Mouse (Mus musculus) forebrain, embryonic 16.5 days (tissue): ENCODE results near the gene Cbx3. TPM values are rescaled to one million over a fixed set of nuclear protein-coding genes. Genes with fewer than 3 reads are reported as not detected.
"Not testable (repeated sequence)": the region's sequence is repeated elsewhere in the genome, so short reads cannot be mapped to it uniquely, and the experiment has no call there.

ENCODE experiments used
- ATAC-seq: fragments of 200-750 bp; cut with Nextera tagmentation; 2 replicates; pipeline ENCODE4 v1.8.0; 2017; ENCODE audit warnings: mild to moderate bottlenecking, moderate library complexity
- H3K27ac ChIP-seq: fragments of 300-500 bp; sonication (generic); 2 replicates; pipeline ENCODE4 v1.5.1; 2014; ENCODE audit warnings: low read length, control low read depth
- H3K27me3 ChIP-seq: fragments of 300-500 bp; sonication (generic); replicated peaks from 2 replicates; pipeline ENCODE4 v1.6.1; 2014; ENCODE audit warnings: low read length; ENCODE audit not compliant: control insufficient read depth, insufficient read depth
- H3K36me3 ChIP-seq: fragments of 300-500 bp; sonication (generic); 2 replicates; pipeline ENCODE4 v1.6.1; 2014; ENCODE audit not compliant: control insufficient read depth, insufficient read depth
- H3K4me1 ChIP-seq: fragments of 300-500 bp; sonication (generic); replicated peaks from 2 replicates; pipeline ENCODE4 v1.6.1; 2014; ENCODE audit warnings: low read length; ENCODE audit not compliant: control insufficient read depth, insufficient read depth
- H3K4me2 ChIP-seq: fragments of 300-500 bp; sonication (generic); 2 replicates; pipeline ENCODE4 v1.6.1; 2014; ENCODE audit warnings: mild to moderate bottlenecking, low read length, control low read depth
- H3K4me3 ChIP-seq: fragments of 300-500 bp; sonication (generic); replicated peaks from 2 replicates; pipeline ENCODE4 v1.5.1; 2014; ENCODE audit warnings: mild to moderate bottlenecking, low read length, control low read depth
- H3K9ac ChIP-seq: fragments of 300-500 bp; sonication (generic); replicated peaks from 2 replicates; pipeline ENCODE4 v1.6.1; 2014; ENCODE audit warnings: low read depth, low read length, control low read depth
- H3K9me3 ChIP-seq: fragments of 300-500 bp; sonication (generic); 2 replicates; pipeline ENCODE4 v1.6.1; 2016; ENCODE audit warnings: low read length; ENCODE audit not compliant: control insufficient read depth
- WGBS: fragments of 180-500 bp; shearing (Covaris S2); extraction: QIAGEN DNeasy Blood & Tissue Kit; methylation state at CpG from one replicate; pipeline ENCODE4 v1.1.7; 2014; 5-methylcytosine and 5-hydroxymethylcytosine counted together
- polyA plus RNA-seq: library from polyadenylated mRNA; unstranded; fragments of >200 nt; fragmentation: Nextera tagmentation; extraction: Ambion mirVana; gene quantifications from 2 replicates; pipeline ENCODE4 v1.2.1, GENCODE M21; 2015

Gene Cbx3
- polyA plus RNA-seq, 1 experiment from 2014 or later: 537 TPM

DNA sequence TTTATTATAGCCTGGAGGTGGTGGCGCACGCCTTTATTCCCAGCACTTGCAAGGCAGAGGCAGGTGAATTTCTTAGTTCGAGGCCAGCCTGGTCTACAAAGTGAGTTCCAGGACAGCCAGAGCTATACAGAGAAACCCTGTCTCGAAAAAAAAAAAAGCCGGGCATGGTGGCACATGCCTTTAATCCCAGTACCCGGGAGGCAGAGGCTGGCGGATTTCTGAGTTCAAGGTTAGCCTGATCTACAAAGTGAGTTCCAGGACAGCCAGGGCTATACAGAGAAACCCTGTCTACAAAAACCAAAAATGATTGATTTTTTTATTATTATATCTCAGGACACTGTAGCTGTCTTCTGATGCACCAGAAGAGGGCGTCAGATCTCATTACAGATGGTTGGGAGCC is 14.4 kb downstream of the Cbx3 start:
- not testable (repeated sequence) for H3K4me3 ChIP-seq, H3K27me3 ChIP-seq, H3K27ac ChIP-seq, H3K9me3 ChIP-seq, ATAC-seq, H3K4me2 ChIP-seq, H3K4me1 ChIP-seq, H3K9ac ChIP-seq
- 89% methylated on average over 8 of the region's 8 CpGs for WGBS
- peaks cover 29% of the 10 kb centered on the region for H3K36me3 ChIP-seq

DNA sequence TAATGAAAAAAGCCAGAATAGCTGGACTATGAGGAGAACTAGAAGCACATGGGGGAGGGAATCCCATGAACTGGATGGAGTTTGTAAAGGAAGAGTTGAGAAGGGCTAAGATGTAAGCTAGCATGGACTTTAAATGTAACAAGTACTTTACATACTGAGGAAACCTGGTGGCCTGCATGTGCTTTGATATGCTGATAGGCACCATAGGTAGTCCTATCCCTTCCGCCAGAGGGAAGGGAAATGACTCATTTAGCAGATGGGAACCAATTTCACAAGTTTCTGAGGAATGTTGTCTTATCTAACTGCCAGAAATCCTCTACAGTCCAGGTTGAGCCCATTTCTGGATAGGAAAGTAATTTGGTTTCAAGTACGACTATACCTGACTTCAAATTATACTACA is 15.5 kb downstream of the Cbx3 start:
- Histone ChIP-seq H3K4me2 (no peak overlapping the region), H3K27ac (no peak overlapping the region), H3K4me3 (no peak overlapping the region), H3K9me3 (no peaks in the 10 kb centered on the region), H3K9ac (no peak overlapping the region), H3K4me1 (0 out of 2 replicates have a peak, but pooled peaks cover 2% of the 10 kb centered on the region), H3K36me3 (peaks cover 19% of the 10 kb centered on the region), H3K27me3 (no peaks in the 10 kb centered on the region)
- ATAC-seq: no peak
- WGBS: 68% methylated on average over 2 of the region's 2 CpGs

DNA sequence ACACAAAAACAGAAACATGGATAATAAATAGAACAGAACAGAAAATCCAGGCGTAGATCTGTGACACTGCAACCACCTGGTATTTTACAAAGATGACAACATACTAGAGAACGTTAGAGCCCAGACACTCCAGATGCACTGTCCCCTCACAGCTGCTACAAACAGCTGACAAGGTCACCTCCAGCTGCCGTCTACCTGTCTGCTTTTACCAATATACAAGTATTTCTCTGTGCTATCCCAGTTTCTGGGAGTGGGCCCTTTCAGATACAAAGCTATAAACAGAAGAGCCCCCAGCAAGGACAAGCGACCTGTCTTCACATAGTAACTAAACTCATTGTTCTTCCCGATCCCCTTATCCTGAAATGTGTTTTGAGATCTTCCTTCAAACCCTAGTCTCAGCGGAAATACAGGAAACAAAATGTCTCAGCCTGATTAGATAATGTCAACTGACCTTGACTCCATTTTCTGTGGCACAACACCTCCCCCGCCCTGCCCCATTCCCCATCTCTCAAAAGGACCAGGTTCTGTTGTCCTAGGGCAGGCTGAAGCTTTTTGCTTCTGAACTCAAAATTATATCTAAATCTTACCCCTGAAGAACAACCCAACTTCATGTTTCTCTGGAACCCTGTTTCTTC is 16.0 kb downstream of the Cbx3 start:
- no peak overlapping the region for H3K27ac ChIP-seq
- H3K9me3 ChIP-seq: no peaks in the 10 kb centered on the region
- no peak overlapping the region for H3K9ac ChIP-seq
- 74% methylated on average over 7 of the region's 7 CpGs for WGBS
- H3K27me3 ChIP-seq: no peaks in the 10 kb centered on the region
- H3K36me3 ChIP-seq: peaks cover 15% of the 10 kb centered on the region
- no peak overlapping the region for H3K4me3 ChIP-seq
- no peak for ATAC-seq
- no peaks in the 10 kb centered on the region for H3K4me1 ChIP-seq
- H3K4me2 ChIP-seq: no peak overlapping the region

DNA sequence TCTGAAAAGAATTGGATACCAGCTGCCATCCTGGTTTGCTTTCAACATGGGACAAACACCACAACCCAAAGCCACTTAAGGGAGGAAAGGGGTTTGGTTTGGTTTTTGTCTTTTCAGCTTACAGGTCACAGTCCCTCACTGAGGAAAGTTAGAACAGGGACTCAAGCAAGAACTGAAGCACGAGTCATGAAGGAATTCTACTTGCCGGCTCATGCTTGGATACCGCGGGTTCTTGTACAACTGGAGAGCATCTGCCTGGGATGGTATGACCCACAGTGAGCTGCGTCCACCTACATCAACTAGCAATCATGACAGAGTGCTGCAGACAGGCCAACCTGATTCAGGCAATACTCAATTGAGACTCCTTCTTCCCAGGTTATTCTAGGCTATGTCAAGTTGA is 16.6 kb downstream of the Cbx3 start:
- Histone ChIP-seq H3K36me3 (peaks cover 10% of the 10 kb centered on the region), H3K4me2 (no peak overlapping the region), H3K9me3 (no peaks in the 10 kb centered on the region), H3K9ac (no peak overlapping the region), H3K4me1 (no peaks in the 10 kb centered on the region), H3K27me3 (no peaks in the 10 kb centered on the region), H3K4me3 (no peak overlapping the region), H3K27ac (no peak overlapping the region)
- 95% methylated on average over 5 of the region's 5 CpGs for WGBS
- no peak for ATAC-seq

DNA sequence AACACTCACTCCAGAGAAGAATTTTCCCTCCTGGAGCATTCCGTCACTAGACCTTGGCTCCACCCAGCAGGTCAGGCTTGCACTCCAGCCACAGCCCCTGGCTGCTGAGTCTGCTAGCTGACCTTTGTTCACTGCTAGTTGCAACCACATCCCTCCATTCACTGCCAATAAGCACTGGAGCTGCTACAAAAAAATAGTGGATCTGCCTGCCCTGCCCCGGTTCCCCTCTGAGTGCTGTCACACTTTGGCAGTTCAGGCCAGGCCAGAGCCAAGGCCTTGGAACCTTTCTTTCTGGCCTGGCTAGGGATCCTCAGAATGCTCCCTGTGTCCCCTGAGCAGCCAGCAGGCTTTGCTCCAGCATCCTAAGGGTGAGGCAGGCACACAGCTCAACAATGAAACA is 19.6 kb downstream of the Cbx3 start:
- Histone ChIP-seq H3K4me1 (no peaks in the 10 kb centered on the region), H3K36me3 (no peaks in the 10 kb centered on the region), H3K4me2 (no peak overlapping the region), H3K27ac (no peak overlapping the region), H3K9me3 (no peaks in the 10 kb centered on the region), H3K4me3 (no peak overlapping the region), H3K9ac (no peak overlapping the region), H3K27me3 (no peaks in the 10 kb centered on the region)
- ATAC-seq: no peak
- WGBS: 61% methylated on average over 2 of the region's 2 CpGs

DNA sequence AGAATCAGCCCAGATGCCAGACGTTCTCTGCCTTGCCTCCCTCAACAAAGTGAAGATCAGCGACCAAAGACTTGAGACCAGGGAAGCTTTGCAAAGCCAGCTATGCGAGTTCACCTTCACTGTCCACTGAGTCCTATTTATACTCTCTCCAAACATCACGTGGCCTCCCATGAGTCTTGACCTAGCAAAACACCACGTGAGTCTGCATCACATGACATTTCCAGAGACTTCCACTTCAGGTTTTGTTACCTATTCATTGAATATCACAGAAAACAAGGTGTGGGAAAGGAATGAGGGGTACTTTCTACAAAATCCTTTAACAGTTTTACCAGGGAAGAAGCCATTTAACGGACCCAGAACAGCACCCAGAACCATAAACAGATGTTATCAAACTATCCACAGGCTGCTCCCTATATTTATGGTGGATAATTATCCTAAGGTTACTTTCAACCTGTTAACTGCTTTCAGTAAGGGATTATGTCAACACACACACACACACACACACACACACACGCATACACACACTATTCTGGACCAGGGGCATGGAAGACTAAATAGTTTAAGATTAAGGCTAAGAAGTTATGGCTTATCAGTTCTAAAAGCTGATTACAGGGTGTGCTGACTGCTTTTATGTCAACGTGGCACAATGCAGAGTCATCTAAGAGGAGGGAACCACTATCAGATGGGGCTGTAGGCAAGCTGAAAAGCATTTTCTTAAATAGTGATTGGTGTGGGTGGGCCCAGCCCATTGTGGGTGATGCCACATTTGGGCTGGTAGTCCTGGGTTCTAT is 27.4 kb downstream of the Cbx3 start:
- H3K4me1 ChIP-seq: no peaks in the 10 kb centered on the region
- no peaks in the 10 kb centered on the region for H3K27me3 ChIP-seq
- H3K27ac ChIP-seq: no peak overlapping the region
- no peak for ATAC-seq
- no peaks in the 10 kb centered on the region for H3K9me3 ChIP-seq
- H3K4me2 ChIP-seq: no peak overlapping the region
- 76% methylated on average over 8 of the region's 8 CpGs for WGBS
- no peak overlapping the region for H3K9ac ChIP-seq
- H3K4me3 ChIP-seq: no peak overlapping the region
- no peaks in the 10 kb centered on the region for H3K36me3 ChIP-seq

DNA sequence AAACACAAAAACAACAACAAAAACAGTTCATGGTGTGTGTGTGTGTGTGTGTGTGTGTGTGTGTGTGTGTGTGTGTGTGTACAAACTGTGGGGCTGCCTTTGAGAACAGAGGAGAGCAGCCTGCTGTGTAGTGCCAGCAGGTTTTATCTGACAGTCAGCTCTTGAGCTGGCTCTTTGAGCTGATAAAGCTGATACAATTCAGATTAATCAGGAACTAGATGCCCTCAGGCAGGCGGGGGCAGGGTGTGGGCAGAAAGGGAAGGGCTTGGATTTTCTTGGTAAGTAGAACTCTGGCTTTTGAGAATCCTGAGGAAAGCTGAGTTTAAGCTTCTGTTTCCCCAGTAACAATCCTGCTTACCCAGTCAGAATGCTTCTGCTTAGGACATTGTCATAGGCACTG is 35.5 kb downstream of the Cbx3 start:
- no peak for ATAC-seq

DNA sequence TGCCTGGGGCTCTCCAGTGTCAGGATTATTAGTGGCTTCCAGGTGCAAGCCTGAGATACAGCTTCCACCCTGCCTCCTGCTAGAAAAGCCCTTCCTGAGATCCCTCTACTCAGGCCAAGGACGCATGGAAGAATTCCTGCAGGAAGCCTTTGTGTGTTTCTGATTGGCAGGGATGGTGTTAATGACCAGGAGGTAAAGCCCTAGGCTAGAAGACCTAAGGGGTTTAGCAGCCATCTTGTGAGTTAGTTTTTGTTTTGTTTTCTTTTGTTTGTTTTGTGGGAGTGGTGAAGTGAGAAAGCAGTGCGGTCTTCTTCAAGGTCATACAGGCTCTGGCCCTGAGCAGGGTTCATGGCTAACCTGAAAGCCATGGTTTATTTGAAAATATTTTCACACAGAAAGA is 37.4 kb downstream of the Cbx3 start:
- H3K4me1 ChIP-seq: peaks cover 5% of the 10 kb centered on the region
- H3K36me3 ChIP-seq: no peaks in the 10 kb centered on the region
- H3K27ac ChIP-seq: no peak overlapping the region
- H3K27me3 ChIP-seq: no peaks in the 10 kb centered on the region
- no peak overlapping the region for H3K9ac ChIP-seq
- 79% methylated on average over 2 of the region's 2 CpGs for WGBS
- no peak overlapping the region for H3K4me3 ChIP-seq
- H3K9me3 ChIP-seq: no peaks in the 10 kb centered on the region
- no peak for ATAC-seq
- H3K4me2 ChIP-seq: no peak overlapping the region

More for the DNA sequence above, 35.5 kb downstream of the Cbx3 start:
- H3K4me2 ChIP-seq: no peak overlapping the region
- 77% methylated on average over 1 of the region's 1 CpGs for WGBS
- no peak overlapping the region for H3K4me3 ChIP-seq
- H3K27ac ChIP-seq: no peak overlapping the region
- H3K9me3 ChIP-seq: no peaks in the 10 kb centered on the region
- H3K9ac ChIP-seq: no peak overlapping the region
- H3K36me3 ChIP-seq: no peaks in the 10 kb centered on the region
- peaks cover 5% of the 10 kb centered on the region for H3K4me1 ChIP-seq
- H3K27me3 ChIP-seq: no peaks in the 10 kb centered on the region

DNA sequence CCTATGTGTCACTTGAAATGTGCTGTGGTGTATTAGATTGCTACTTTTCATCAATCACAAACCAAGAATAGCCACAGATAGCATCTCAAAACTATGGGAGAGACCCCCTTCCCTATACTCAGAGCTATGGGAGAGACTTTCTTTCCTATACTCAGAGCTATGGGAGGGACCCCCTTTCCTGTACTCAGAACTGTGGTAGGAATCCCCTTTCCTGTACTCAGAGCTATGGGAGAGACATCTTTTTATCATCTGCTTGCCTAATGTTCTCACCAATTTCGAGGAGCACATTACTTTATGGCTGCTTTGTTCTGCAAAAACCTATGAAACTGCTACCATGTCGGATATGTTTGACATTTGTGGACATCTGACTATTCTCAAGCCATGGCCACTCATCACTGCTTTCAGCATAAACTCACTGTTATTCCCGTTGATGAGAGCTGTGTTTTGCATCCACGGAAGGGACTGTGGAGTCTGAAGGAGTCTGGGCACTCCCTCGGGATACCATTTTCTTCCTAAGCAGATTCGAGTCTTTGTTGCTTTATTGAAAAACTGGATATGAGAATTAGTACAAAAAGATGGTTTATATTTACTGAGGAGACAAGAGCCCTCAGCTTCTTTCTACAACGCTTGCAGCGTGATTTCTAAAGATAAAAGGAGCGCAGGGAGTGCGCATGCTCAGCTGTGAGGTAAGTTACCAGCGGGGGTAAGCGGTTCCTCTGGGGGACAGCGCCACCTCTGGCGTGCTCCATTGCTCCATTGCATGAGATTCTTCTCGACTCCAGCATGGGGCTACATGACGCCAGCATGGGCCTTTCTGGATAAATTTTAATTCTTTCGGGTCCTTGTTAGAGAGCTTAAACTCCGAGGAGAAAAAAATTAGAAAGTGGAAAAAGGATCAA is 38.8 kb downstream of the Cbx3 start:
- Histone ChIP-seq H3K4me2 (peak overlapping the region; percentile 52), H3K27me3 (no peaks in the 10 kb centered on the region), H3K4me3 (peak overlapping the region; percentile 40), H3K4me1 (peaks cover 5% of the 10 kb centered on the region), H3K36me3 (no peaks in the 10 kb centered on the region), H3K9me3 (no peaks in the 10 kb centered on the region), H3K9ac (peak overlapping the region; percentile 48), H3K27ac (no peak overlapping the region; the same call in 1 of the 2 replicates)
- WGBS: 28% methylated on average over 18 of the region's 18 CpGs
- peak; percentile 82 for ATAC-seq
